Mouse (Mus musculus) intestine, embryonic 15.5 days (tissue): ENCODE data around the gene Gm49711. TPM values are rescaled to one million over a fixed set of nuclear protein-coding genes. Genes with fewer than 3 reads are reported as not detected.

ENCODE experiments used
- ATAC-seq: fragments of 200-750 bp; cut with Nextera tagmentation; 2 replicates; pipeline ENCODE4 v1.8.0; 2017; ENCODE audit warnings: moderate TSS enrichment, moderate library complexity
- H3K27ac ChIP-seq: fragments of 300-500 bp; sonication (generic); 2 replicates; pipeline ENCODE4 v1.5.1; 2015; ENCODE audit warnings: mild to moderate bottlenecking, inconsistent platforms
- H3K27me3 ChIP-seq: fragments of 300-500 bp; sonication (generic); replicated peaks from 2 replicates; pipeline ENCODE4 v1.6.1; 2015; ENCODE audit warnings: inconsistent platforms
- H3K36me3 ChIP-seq: fragments of 300-500 bp; sonication (generic); 2 replicates; pipeline ENCODE4 v1.6.1; 2015; ENCODE audit warnings: inconsistent platforms
- H3K4me1 ChIP-seq: fragments of 300-500 bp; sonication (generic); replicated peaks from 2 replicates; pipeline ENCODE4 v1.6.1; 2015; ENCODE audit warnings: inconsistent platforms
- H3K4me2 ChIP-seq: fragments of 300-500 bp; sonication (generic); replicated peaks from 2 replicates; pipeline ENCODE4 v1.6.1; 2015; ENCODE audit warnings: mild to moderate bottlenecking, inconsistent platforms
- H3K4me3 ChIP-seq: fragments of 300-500 bp; sonication (generic); replicated peaks from 2 replicates; pipeline ENCODE4 v1.5.1; 2015; ENCODE audit warnings: inconsistent platforms
- H3K9ac ChIP-seq: fragments of 300-500 bp; sonication (generic); 2 replicates; pipeline ENCODE4 v1.6.1; 2015; ENCODE audit warnings: inconsistent platforms
- H3K9me3 ChIP-seq: fragments of 300-500 bp; sonication (generic); 2 replicates; pipeline ENCODE4 v1.6.1; 2016; ENCODE audit warnings: inconsistent platforms
- WGBS: fragments of 180-500 bp; shearing (Covaris S2); methylation state at CpG from one replicate; pipeline ENCODE4 v1.1.7; 2015; 5-methylcytosine and 5-hydroxymethylcytosine counted together
- polyA plus RNA-seq: library from polyadenylated mRNA; unstranded; fragments of >200 nt; fragmentation: Nextera tagmentation; extraction: Ambion mirVana; gene quantifications from 2 replicates; pipeline ENCODE4 v1.2.1, GENCODE M21; 2015

Gm49711 gene
- polyA plus RNA-seq, 1 experiment from 2014 or later, result not detected

DNA sequence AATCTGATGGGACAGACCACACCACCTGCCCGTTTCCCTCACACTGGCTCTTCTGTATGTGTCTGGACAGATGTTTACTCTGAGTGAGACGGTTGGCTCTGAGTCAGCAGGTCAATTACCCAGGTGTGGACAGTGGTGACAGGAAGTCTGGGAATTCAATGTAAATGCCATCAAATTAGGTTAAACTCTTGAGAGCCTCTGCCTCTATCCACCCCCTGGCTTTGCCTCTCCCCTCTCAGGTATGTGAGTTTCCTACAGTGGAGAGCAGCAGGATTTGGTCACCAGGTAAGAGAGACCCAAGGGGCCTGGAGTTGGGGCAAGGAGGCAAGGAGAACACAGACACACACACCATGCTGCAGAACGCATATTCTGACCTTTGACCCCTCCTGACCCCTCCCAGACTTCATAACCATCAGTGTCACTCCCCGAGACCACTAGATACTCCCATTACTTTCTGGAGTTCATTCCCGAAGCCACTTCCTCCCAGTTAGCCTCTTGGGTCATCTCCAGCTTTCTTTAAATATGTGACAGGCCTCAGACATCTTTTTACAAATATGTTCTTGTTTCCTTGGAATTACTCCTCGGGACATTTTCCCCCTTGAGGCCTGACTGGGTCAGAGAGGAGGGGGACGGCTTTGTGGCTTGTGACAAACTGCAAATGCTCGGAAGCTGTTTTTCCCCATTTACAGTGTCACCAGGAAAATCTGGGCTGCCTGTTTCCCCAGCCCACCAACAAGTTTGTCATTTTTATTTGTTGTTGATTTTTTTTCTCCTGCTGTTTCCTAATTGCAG is 157.7 kb downstream of the Gm49711 start:
- Histone ChIP-seq H3K4me3 (no peak overlapping the region), H3K9ac (no peak overlapping the region), H3K27ac (no peak overlapping the region), H3K9me3 (no peaks in the 10 kb centered on the region), H3K27me3 (no peaks in the 10 kb centered on the region), H3K4me2 (no peak overlapping the region), H3K4me1 (peaks cover 8% of the 10 kb centered on the region), H3K36me3 (no peaks in the 10 kb centered on the region)
- ATAC-seq, result no peak; the same call in 1 of the 2 replicates
- 35% methylated on average over 8 of the region's 8 CpGs for WGBS

DNA sequence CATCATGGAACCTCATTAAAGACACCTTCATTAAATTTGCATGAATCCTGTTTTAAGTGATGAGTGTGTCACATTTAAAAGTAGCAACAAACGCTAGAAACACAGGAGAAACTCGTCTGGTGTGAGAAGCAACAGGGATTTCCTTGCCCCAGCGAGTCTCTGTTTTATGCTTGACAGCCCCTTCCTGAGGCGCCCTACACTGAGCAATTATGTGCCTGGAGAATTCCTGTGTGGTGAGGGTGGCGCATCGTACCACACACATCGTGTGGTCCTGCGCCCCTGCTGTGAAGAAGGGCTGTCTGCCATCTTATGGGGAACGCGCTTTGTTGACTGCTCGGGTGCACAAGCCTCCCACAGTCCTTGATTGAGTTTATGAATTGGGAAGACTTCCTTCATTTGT is 162.6 kb downstream of the Gm49711 start:
- H3K4me1 ChIP-seq, result peaks cover 2% of the 10 kb centered on the region
- no peak overlapping the region for H3K4me3 ChIP-seq
- H3K4me2 ChIP-seq, result no peak overlapping the region
- H3K27me3 ChIP-seq, result no peaks in the 10 kb centered on the region
- H3K9me3 ChIP-seq, result no peaks in the 10 kb centered on the region
- ATAC-seq, result no peak
- no peak overlapping the region for H3K9ac ChIP-seq
- H3K27ac ChIP-seq, result no peak overlapping the region
- no peaks in the 10 kb centered on the region for H3K36me3 ChIP-seq
- WGBS, result 91% methylated on average over 11 of the region's 11 CpGs

DNA sequence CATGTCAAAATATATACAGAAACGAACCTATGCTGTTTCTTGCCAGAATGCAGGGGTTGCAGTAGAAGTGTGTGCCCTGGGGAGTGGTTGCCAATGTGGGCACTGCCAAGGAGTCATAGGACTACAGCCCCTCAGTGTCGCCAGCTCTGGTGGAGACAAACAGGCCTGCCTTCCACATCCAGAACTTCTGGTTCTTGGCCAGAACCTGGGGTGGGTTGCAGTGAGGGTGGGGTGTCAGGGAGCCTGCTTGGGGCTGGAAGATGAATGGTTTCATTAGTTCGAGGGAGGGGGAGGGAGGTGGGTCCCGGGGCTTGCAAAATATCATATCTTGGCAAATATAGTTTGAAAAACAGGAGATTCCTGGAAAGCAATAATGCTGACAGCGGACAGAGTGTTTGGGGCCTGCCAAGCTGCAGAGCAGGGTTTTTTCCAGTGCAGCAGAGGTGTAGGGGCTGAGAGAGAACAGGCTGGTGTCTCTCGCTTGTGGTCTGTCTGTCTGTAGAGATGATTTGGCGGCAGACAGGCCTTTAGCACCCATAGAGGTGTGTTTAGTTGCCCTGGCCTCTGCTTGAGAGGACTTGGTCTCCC is 170.3 kb downstream of the Gm49711 start:
- no peak for ATAC-seq
- WGBS, result 53% methylated on average over 7 of the region's 7 CpGs
- Histone ChIP-seq H3K27ac (no peak overlapping the region), H3K9ac (no peak overlapping the region), H3K36me3 (no peaks in the 10 kb centered on the region), H3K4me3 (no peak overlapping the region), H3K27me3 (no peaks in the 10 kb centered on the region), H3K9me3 (no peaks in the 10 kb centered on the region), H3K4me1 (no peaks in the 10 kb centered on the region), H3K4me2 (no peak overlapping the region)

DNA sequence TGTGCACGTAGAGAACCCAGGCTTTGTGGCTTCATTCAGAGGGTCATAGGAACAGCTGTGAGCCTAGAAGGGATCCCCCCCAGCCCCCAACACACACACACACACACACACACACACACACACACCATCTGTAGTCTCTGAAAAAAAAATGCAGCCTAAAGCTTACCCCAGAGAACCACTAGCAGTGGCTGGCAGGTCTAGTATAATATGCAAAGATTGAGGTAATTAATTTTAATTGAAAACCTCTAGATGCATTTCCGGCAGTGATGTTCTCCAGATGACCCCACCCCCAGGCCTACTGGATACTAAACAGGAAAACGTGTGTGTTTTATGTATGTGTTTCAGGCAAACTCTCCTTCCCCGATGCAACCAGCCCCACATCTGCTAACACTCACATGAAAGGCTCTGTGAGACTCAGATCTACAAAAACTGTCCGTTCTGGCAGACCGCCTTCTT is 172.4 kb downstream of the Gm49711 start:
- 48% methylated on average over 6 of the region's 6 CpGs for WGBS
- no peak overlapping the region for H3K4me2 ChIP-seq
- no peak overlapping the region for H3K27ac ChIP-seq
- H3K9ac ChIP-seq, result no peak overlapping the region
- H3K36me3 ChIP-seq, result no peaks in the 10 kb centered on the region
- H3K4me3 ChIP-seq, result no peak overlapping the region
- no peaks in the 10 kb centered on the region for H3K9me3 ChIP-seq
- ATAC-seq, result no peak
- no peaks in the 10 kb centered on the region for H3K27me3 ChIP-seq
- H3K4me1 ChIP-seq, result peaks cover 2% of the 10 kb centered on the region; the same call in 1 of the 2 replicates

DNA sequence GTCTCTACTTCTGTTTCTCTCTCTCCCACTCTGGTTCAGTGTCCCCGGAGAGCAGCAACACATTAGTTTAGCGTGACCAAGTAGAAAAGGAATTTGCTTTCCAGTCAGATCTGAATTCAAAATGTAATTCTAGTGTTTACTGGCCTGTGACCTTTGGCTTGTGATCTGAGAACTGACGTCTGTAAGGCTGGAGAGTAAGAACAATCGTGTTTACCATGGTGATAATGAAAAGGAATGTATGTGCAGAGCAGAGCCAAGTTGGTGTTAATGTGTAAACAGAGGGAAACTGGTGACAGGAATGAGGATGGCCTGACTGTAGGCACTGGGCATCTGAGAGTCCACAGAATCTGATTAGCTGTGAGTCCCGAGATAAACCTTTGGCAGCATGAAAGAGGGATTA is 176.4 kb downstream of the Gm49711 start:
- Histone ChIP-seq H3K27me3 (no peaks in the 10 kb centered on the region), H3K9ac (no peak overlapping the region), H3K4me1 (peaks cover 5% of the 10 kb centered on the region; the same call in 1 of the 2 replicates), H3K27ac (no peak overlapping the region), H3K4me2 (no peak overlapping the region; the same call in 1 of the 2 replicates), H3K9me3 (no peaks in the 10 kb centered on the region), H3K4me3 (no peak overlapping the region), H3K36me3 (no peaks in the 10 kb centered on the region)
- ATAC-seq, result peak; percentile 50
- WGBS, result 19% methylated on average over 5 of the region's 5 CpGs

DNA sequence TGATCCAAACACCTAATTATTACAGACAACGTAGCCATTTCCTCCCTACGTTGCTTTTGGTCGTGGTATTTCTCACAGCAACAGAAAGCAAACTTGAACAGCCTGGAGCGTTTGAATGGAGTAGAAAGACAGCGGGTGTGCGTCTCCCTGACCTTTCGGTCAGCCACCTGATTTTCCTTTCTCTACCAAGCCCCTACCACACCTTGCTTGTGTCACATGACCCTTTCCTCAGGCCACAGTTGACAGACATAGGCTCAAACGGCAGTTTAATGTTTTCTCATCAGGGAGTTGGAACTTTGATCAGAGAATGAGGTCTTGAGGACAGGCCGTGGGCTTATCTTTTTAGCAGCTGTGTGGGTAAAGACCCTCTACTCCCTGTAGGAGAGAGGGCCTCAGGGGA is 177.1 kb downstream of the Gm49711 start:
- peak; percentile 70 for ATAC-seq
- Histone ChIP-seq H3K36me3 (no peaks in the 10 kb centered on the region), H3K9ac (no peak overlapping the region), H3K27me3 (no peaks in the 10 kb centered on the region), H3K4me1 (peaks cover 5% of the 10 kb centered on the region; the same call in 1 of the 2 replicates), H3K4me3 (no peak overlapping the region), H3K9me3 (no peaks in the 10 kb centered on the region), H3K4me2 (no peak overlapping the region; the same call in 1 of the 2 replicates), H3K27ac (no peak overlapping the region)
- 46% methylated on average over 9 of the region's 9 CpGs for WGBS

Other genes starting within 250 kb of the Gm49711 start
- 105 and 107 TPM in 2 replicates for gene Mrps6, start within 50 bp of the Gm49711 start, polyA plus RNA-seq
- gene Slc5a3, start within 50 bp of the Gm49711 start, polyA plus RNA-seq, result 4.4 and 4.6 TPM in 2 replicates
- gene Kcne2, start 234.1 kb downstream of the Gm49711 start, polyA plus RNA-seq, result 0.37 TPM in 1 of 2 replicates, not detected in the other
- 110 and 128 TPM in 2 replicates for gene Smim11, start 243.0 kb downstream of the Gm49711 start, polyA plus RNA-seq